Mouse (Mus musculus) effector memory CD4-positive, alpha-beta T cell, adult 7 months (primary cell): ENCODE results near the gene Trim23. TPM values are rescaled to one million over a fixed set of nuclear protein-coding genes. Genes with fewer than 3 reads are reported as not detected.

ENCODE experiments used
- polyA plus RNA-seq: library from polyadenylated mRNA; unstranded; fragments of 100-300 nt; shearing (Covaris generic); gene quantifications from one replicate; pipeline ENCODE4 v1.2.1, GENCODE M21; 2017

Gene Trim23
- polyA plus RNA-seq: 14.7 TPM

GRCm38 (mm10) chr13:104178650-104179121, at the start of gene Trim23:
Gene Trim23, plus strand, starts transcription at chr13:104178797.

GRCm38 (mm10) chr13:104177796-104178649, 574 bp upstream of the Trim23 start, which contains the start of gene Trappc13:
Gene Trappc13, minus strand, starts transcription at chr13:104178469.

GRCm38 (mm10) chr13:104228384-104229066, 49.9 kb downstream of the Trim23 start, which contains the start of the genes Cenpk and Ppwd1:
Gene Cenpk, plus strand, starts transcription at chr13:104228611.
Gene Ppwd1, minus strand, starts transcription at chr13:104228843.

Other genes starting within 250 kb of the Trim23 start
- 18.5 TPM for gene Nln, start 69.2 kb upstream of the Trim23 start, polyA plus RNA-seq
- gene Sgtb, start 69.1 kb upstream of the Trim23 start, polyA plus RNA-seq: 13.7 TPM
- gene Trappc13, start 328 bp upstream of the Trim23 start, polyA plus RNA-seq: 31.9 TPM
- 1.3 TPM for gene Cenpk, start 49.8 kb downstream of the Trim23 start, polyA plus RNA-seq
- 7.3 TPM for gene Ppwd1, start 50.0 kb downstream of the Trim23 start, polyA plus RNA-seq
- 3.3 TPM for gene Adamts6, start 109.0 kb downstream of the Trim23 start, polyA plus RNA-seq